Mouse (Mus musculus) kidney, postnatal 14 days (tissue): ENCODE data around the gene Glis2.
"Not testable (repeated sequence)": the region's sequence is repeated elsewhere in the genome, so short reads cannot be mapped to it uniquely, and the experiment has no call there.

Experiments used
- DNase-seq: peaks from one replicate; pipeline ENCODE4 v3.0.0; 2022; ENCODE audit warnings: mixed read lengths

Glis2 gene

GRCm38 (mm10) chr16:4593971-4594813 lies at the start of gene Glis2:
Gene Glis2, plus strand, starts transcription at chr16:4594713.
- peak; percentile 89 for DNase-seq

GRCm38 (mm10) chr16:4544845-4545244 lies 49.7 kb upstream of the Glis2 start:
- no peak for DNase-seq

GRCm38 (mm10) chr16:4546838-4547237 lies 47.7 kb upstream of the Glis2 start:
- DNase-seq, result no peak

- no peak for DNase-seq
Measured at GRCm38 (mm10) chr16:4547611-4548010, 46.9 kb upstream of the Glis2 start.

- no peak for DNase-seq
Measured at GRCm38 (mm10) chr16:4548953-4549688, 45.4 kb upstream of the Glis2 start.

GRCm38 (mm10) chr16:4551056-4551455 lies 43.5 kb upstream of the Glis2 start:
- DNase-seq, result peak; percentile 80

GRCm38 (mm10) chr16:4551885-4552284 lies 42.6 kb upstream of the Glis2 start:
- no peak for DNase-seq

- DNase-seq, result no peak
Measured at GRCm38 (mm10) chr16:4552829-4553550, 41.5 kb upstream of the Glis2 start.

- no peak for DNase-seq
Measured at GRCm38 (mm10) chr16:4555555-4555954, 39.0 kb upstream of the Glis2 start.

GRCm38 (mm10) chr16:4557085-4557484 lies 37.4 kb upstream of the Glis2 start:
- DNase-seq, result peak; percentile 70

- peak; percentile 82 for DNase-seq
Measured at GRCm38 (mm10) chr16:4557949-4558348, 36.6 kb upstream of the Glis2 start.

GRCm38 (mm10) chr16:4558384-4558979 lies 36.0 kb upstream of the Glis2 start:
- peak; percentile 93 for DNase-seq

- DNase-seq, result peak; percentile 76
Measured at GRCm38 (mm10) chr16:4558980-4559631, 35.4 kb upstream of the Glis2 start.

GRCm38 (mm10) chr16:4559715-4560144 lies 34.8 kb upstream of the Glis2 start, which contains the start of gene Tfap4:
Gene Tfap4, minus strand, starts transcription at chr16:4559854.
- DNase-seq, result peak; percentile 93

- peak; percentile 83 for DNase-seq
Measured at GRCm38 (mm10) chr16:4560145-4560952, 34.2 kb upstream of the Glis2 start.

GRCm38 (mm10) chr16:4567912-4568311 lies 26.6 kb upstream of the Glis2 start:
- DNase-seq, result peak; percentile 88

- DNase-seq, result no peak
Measured at GRCm38 (mm10) chr16:4570737-4571136, 23.8 kb upstream of the Glis2 start.

- DNase-seq, result peak; percentile 32
Measured at GRCm38 (mm10) chr16:4576038-4576437, 18.5 kb upstream of the Glis2 start.

- no peak for DNase-seq
Measured at GRCm38 (mm10) chr16:4576873-4577272, 17.6 kb upstream of the Glis2 start.

- DNase-seq, result no peak
Measured at GRCm38 (mm10) chr16:4578630-4579029, 15.9 kb upstream of the Glis2 start.

GRCm38 (mm10) chr16:4581179-4581578 lies 13.3 kb upstream of the Glis2 start:
- DNase-seq, result not testable (repeated sequence)
